Mouse (Mus musculus): ENCODE data around the gene Myo18b.

GRCm38 (mm10) chr5:112728432-112728831 is 167.7 kb downstream of the Myo18b start:
- TF ChIP-seq CTCF (IDR thresholded peaks at IDR 0.05; ENCODE audit: extremely low read depth, insufficient read depth, low read length) (no peak), POLR2A (IDR thresholded peaks at IDR 0.05; ENCODE audit: extremely low read depth, insufficient read depth, low read length) (no peak)
